Mouse (Mus musculus) MEL (cell line): ENCODE data around the gene Cd47. TPM values are rescaled to one million over a fixed set of nuclear protein-coding genes. Genes with fewer than 3 reads are reported as not detected.

Experiments used
- DNase-seq: peaks from one replicate; pipeline ENCODE4 v3.0.0; 2011; ENCODE audit warnings: low read depth, low spot score
- H3K27ac ChIP-seq: 2 replicates; pipeline ENCODE4 v1.5.1; 2012; ENCODE audit warnings: low read depth, mild to moderate bottlenecking, control low read depth, low read length, moderate library complexity; ENCODE audit not compliant: control insufficient read depth
- H3K27me3 ChIP-seq, 2 experiments: fragments of 150-350 bp in 1 of 2; sonication (generic) in 1 of 2; 2 replicates each; pipeline ENCODE4 v1.6.1; 2012; ENCODE audit warnings: low read length in 2 of 2, mild to moderate bottlenecking in 2 of 2, improper control_type of control experiment in 1 of 2, moderate library complexity in 1 of 2; ENCODE audit not compliant: insufficient read depth in 2 of 2, control insufficient read depth in 1 of 2
- H3K36me3 ChIP-seq, 2 experiments: 2 replicates each; pipeline ENCODE4 v1.6.1; 2012 to 2014; ENCODE audit warnings: low read length in 2 of 2, improper control_type of control experiment in 1 of 2, inconsistent platforms in 1 of 2, mild to moderate bottlenecking in 1 of 2; ENCODE audit not compliant: insufficient read depth in 2 of 2, control insufficient read depth in 1 of 2
- H3K4me1 ChIP-seq, 2 experiments: fragments of 150-350 bp in 1 of 2; sonication (generic) in 1 of 2; 2 replicates each; pipeline ENCODE4 v1.6.1; 2012; ENCODE audit warnings: low read length in 2 of 2, improper control_type of control experiment in 1 of 2, mild to moderate bottlenecking in 1 of 2; ENCODE audit not compliant: insufficient read depth in 2 of 2, control insufficient read depth in 1 of 2
- H3K4me3 ChIP-seq, 2 experiments: fragments of 150-350 bp in 1 of 2; sonication (generic) in 1 of 2; 2 replicates each; pipeline ENCODE4 v1.5.1; 2012; ENCODE audit warnings: low read depth in 2 of 2, low read length in 2 of 2, mild to moderate bottlenecking in 2 of 2, moderate library complexity in 2 of 2, control low read depth in 1 of 2, improper control_type of control experiment in 1 of 2; ENCODE audit not compliant: control insufficient read depth in 1 of 2, insufficient read depth in 1 of 2
- H3K79me2 ChIP-seq: 2 replicates; pipeline ENCODE4 v1.6.1; 2012; ENCODE audit warnings: mild to moderate bottlenecking, low read length, moderate library complexity; ENCODE audit not compliant: control insufficient read depth, poor library complexity, insufficient read depth
- H3K9ac ChIP-seq: 2 replicates; pipeline ENCODE4 v1.6.1; 2012; ENCODE audit warnings: low read depth, mild to moderate bottlenecking, control low read depth, low read length, moderate library complexity; ENCODE audit not compliant: control insufficient read depth, poor library complexity, severe bottlenecking
- H3K9me3 ChIP-seq: fragments of 150-350 bp; sonication (generic); replicated peaks from 2 replicates; pipeline ENCODE4 v1.6.1; 2012; ENCODE audit warnings: mild to moderate bottlenecking, low read length, improper control_type of control experiment, moderate library complexity; ENCODE audit not compliant: insufficient read depth
- BHLHE40 ChIP-seq: IDR thresholded peaks from 2 replicates; pipeline ENCODE4 v1.6.1; 2012; ENCODE audit warnings: low read depth, mild to moderate bottlenecking, inconsistent platforms, low read length, improper control_type of control experiment, borderline replicate concordance
- CHD2 ChIP-seq: IDR thresholded peaks from 2 replicates; pipeline ENCODE4 v1.6.1; 2011; ENCODE audit warnings: low read length, improper control_type of control experiment
- E2F4 ChIP-seq: IDR thresholded peaks from 2 replicates; pipeline ENCODE4 v1.6.1; 2011; ENCODE audit warnings: low read depth, low read length, improper control_type of control experiment, borderline replicate concordance
- EP300 ChIP-seq, 2 experiments: IDR thresholded peaks; 2 replicates each; pipeline ENCODE4 v1.6.1; 2011; ENCODE audit warnings: improper control_type of control experiment in 2 of 2, low read length in 2 of 2, low read depth in 1 of 2, mild to moderate bottlenecking in 1 of 2
- ETS1 ChIP-seq: IDR thresholded peaks from 2 replicates; pipeline ENCODE4 v1.6.1; 2012; ENCODE audit warnings: low read depth, mild to moderate bottlenecking, inconsistent platforms, low read length, improper control_type of control experiment, moderate library complexity
- GATA1 ChIP-seq: IDR thresholded peaks from 2 replicates; pipeline ENCODE4 v1.6.1; 2011; ENCODE audit warnings: low read depth, low read length, improper control_type of control experiment
- JUND ChIP-seq: IDR thresholded peaks from 2 replicates; pipeline ENCODE4 v1.6.1; 2011; ENCODE audit warnings: low read depth, mild to moderate bottlenecking, improper control_type of control experiment, low read length
- KAT2A ChIP-seq: conservative IDR thresholded peaks from 2 replicates; pipeline ENCODE4 v1.6.1; 2012; ENCODE audit warnings: low read depth, low read length, improper control_type of control experiment, inconsistent platforms
- MAFK ChIP-seq: IDR thresholded peaks from 2 replicates; pipeline ENCODE4 v1.6.1; 2011; ENCODE audit warnings: low read depth, mild to moderate bottlenecking, low read length, improper control_type of control experiment, borderline replicate concordance
- MAX ChIP-seq: IDR thresholded peaks from 2 replicates; pipeline ENCODE4 v1.6.1; 2011; ENCODE audit warnings: low read length, improper control_type of control experiment
- MAZ ChIP-seq: IDR thresholded peaks from 2 replicates; pipeline ENCODE4 v1.6.1; 2012; ENCODE audit warnings: low read depth, mild to moderate bottlenecking, inconsistent platforms, low read length, improper control_type of control experiment
- MXI1 ChIP-seq: IDR thresholded peaks from 2 replicates; pipeline ENCODE4 v1.6.1; 2011; ENCODE audit warnings: mild to moderate bottlenecking, low read depth, low read length, improper control_type of control experiment
- MYB ChIP-seq: IDR thresholded peaks from 2 replicates; pipeline ENCODE4 v1.6.1; 2011; ENCODE audit warnings: mild to moderate bottlenecking, low read depth, low read length, improper control_type of control experiment
- MYC ChIP-seq: IDR thresholded peaks from 2 replicates; pipeline ENCODE4 v1.6.1; 2011; ENCODE audit warnings: low read depth, mild to moderate bottlenecking, low read length, improper control_type of control experiment, moderate library complexity
- NELFE ChIP-seq: IDR thresholded peaks from 2 replicates; pipeline ENCODE4 v1.6.1; 2011; ENCODE audit warnings: low read depth, low read length, improper control_type of control experiment
- POLR2A ChIP-seq, 2 experiments: IDR thresholded peaks; 2 replicates each; pipeline ENCODE4 v1.6.1; 2011 to 2012; ENCODE audit warnings: low read length in 2 of 2, mild to moderate bottlenecking in 2 of 2, control low read depth in 1 of 2, improper control_type of control experiment in 1 of 2, low read depth in 1 of 2, moderate library complexity in 1 of 2; ENCODE audit not compliant: control insufficient read depth in 1 of 2, insufficient read depth in 1 of 2, poor library complexity in 1 of 2
- POLR2AphosphoS2 ChIP-seq: IDR thresholded peaks from 2 replicates; pipeline ENCODE4 v1.6.1; 2011; ENCODE audit warnings: low read length, improper control_type of control experiment
- RAD21 ChIP-seq: IDR thresholded peaks from 2 replicates; pipeline ENCODE4 v1.6.1; 2011; ENCODE audit warnings: mild to moderate bottlenecking, low read depth, low read length, improper control_type of control experiment
- RCOR1 ChIP-seq: IDR thresholded peaks from 2 replicates; pipeline ENCODE4 v1.6.1; 2012; ENCODE audit warnings: low read depth, mild to moderate bottlenecking, inconsistent platforms, low read length, improper control_type of control experiment
- SIN3A ChIP-seq: IDR thresholded peaks from 2 replicates; pipeline ENCODE4 v1.6.1; 2012; ENCODE audit warnings: low read length, improper control_type of control experiment, inconsistent platforms
- TAL1 ChIP-seq: IDR thresholded peaks from 2 replicates; pipeline ENCODE4 v1.6.1; 2012; ENCODE audit warnings: mild to moderate bottlenecking, inconsistent platforms, low read length, moderate library complexity, mixed read lengths
- TBP ChIP-seq: IDR thresholded peaks from 2 replicates; pipeline ENCODE4 v1.8.0; 2011; ENCODE audit warnings: low read depth, low read length, improper control_type of control experiment
- TCF12 ChIP-seq: IDR thresholded peaks from 2 replicates; pipeline ENCODE4 v1.6.1; 2014; ENCODE audit warnings: low read depth, mild to moderate bottlenecking, inconsistent platforms, low read length, improper control_type of control experiment, moderate library complexity
- UBTF ChIP-seq: IDR thresholded peaks from 2 replicates; pipeline ENCODE4 v1.6.1; 2012; ENCODE audit warnings: low read depth, mild to moderate bottlenecking, inconsistent platforms, low read length, improper control_type of control experiment, moderate library complexity, borderline replicate concordance; ENCODE audit not compliant: insufficient read depth
- USF2 ChIP-seq, 2 experiments: IDR thresholded peaks; 2 replicates each; pipeline ENCODE4 v1.6.1; 2011 to 2012; ENCODE audit warnings: improper control_type of control experiment in 2 of 2, low read length in 2 of 2, borderline replicate concordance in 1 of 2, inconsistent platforms in 1 of 2, low read depth in 1 of 2, mild to moderate bottlenecking in 1 of 2; ENCODE audit not compliant: insufficient read depth in 1 of 2
- ZC3H11A ChIP-seq: IDR thresholded peaks from 2 replicates; pipeline ENCODE4 v1.6.1; 2012; ENCODE audit warnings: low read depth, mild to moderate bottlenecking, inconsistent platforms, low read length, improper control_type of control experiment
- ZKSCAN1 ChIP-seq: IDR thresholded peaks from 2 replicates; pipeline ENCODE4 v1.6.1; 2012; ENCODE audit warnings: low read depth, mild to moderate bottlenecking, inconsistent platforms, low read length, improper control_type of control experiment, moderate library complexity
- ZMIZ1 ChIP-seq: IDR thresholded peaks from 2 replicates; pipeline ENCODE4 v1.6.1; 2012; ENCODE audit warnings: low read depth, mild to moderate bottlenecking, inconsistent platforms, low read length, improper control_type of control experiment, moderate library complexity
- ZNF384 ChIP-seq: IDR thresholded peaks from 2 replicates; pipeline ENCODE4 v1.6.1; 2012; ENCODE audit warnings: low read depth, mild to moderate bottlenecking, inconsistent platforms, low read length, improper control_type of control experiment
- polyA plus RNA-seq, 2 experiments: library from polyadenylated mRNA; stranded (reverse) in 1 of 2; unstranded in 1 of 2; fragments of >175 nt in 1 of 2; fragments of >200 nt in 1 of 2; gene quantifications; 2 replicates each; pipeline versions ENCODE4 v1.2.1 to v1.2.4; 2012; ENCODE audit warnings: low replicate concordance in 2 of 2, low read depth in 1 of 2; ENCODE audit not compliant: insufficient read length in 2 of 2, insufficient read depth in 1 of 2, missing spikeins in 1 of 2
- total RNA-seq: library from RNA; depleted of rRNA; stranded (reverse); fragments of 300-350 nt; gene quantifications from 2 replicates; pipeline ENCODE4 v1.2.3, GENCODE M21; 2012

The Cd47 gene
- total and polyA plus RNA-seq, 3 experiments, result 45.9 to 57.5 (median 51.7) TPM

DNA sequence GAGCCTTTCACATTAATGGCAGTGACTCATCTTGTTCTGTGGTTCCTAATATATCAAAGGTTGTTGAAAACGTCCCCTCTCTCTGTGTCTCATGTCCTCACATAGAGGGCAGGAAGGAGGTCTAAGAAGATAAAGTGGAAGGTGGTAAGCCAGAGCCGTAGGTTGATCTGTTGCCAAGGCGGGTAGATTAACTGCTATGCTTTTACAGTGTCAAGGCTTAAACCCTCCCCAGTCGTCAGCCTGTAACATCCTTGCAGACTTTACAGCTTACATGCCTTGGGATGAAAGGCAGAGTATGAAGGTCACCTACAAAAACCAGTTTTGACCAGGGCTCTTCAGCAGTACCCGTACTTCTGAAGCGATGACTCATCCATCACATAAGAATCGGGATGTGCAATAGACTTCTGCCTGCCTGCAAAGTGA is 7.1 kb downstream of the Cd47 start:
- Histone ChIP-seq H3K36me3 (peaks cover 0 to 24% of the 10 kb centered on the region in 2 experiments; a peak in 2 of 4 replicates), H3K9ac (peak overlapping the region; percentile 78), H3K27ac (peak overlapping the region; percentile 92), H3K4me1 (peaks cover 11 to 26% of the 10 kb centered on the region in 2 experiments), H3K9me3 (no peaks in the 10 kb centered on the region), H3K79me2 (no peaks in the 10 kb centered on the region; the same call in 1 of the 2 replicates), H3K4me3 (peak overlapping the region; percentile 52 to 69)
- peak; percentile 95 for DNase-seq
- TF ChIP-seq USF2 (IDR thresholded peaks at IDR 0.05; ENCODE audit: borderline replicate concordance in 1 of 2, insufficient read depth in 1 of 2, low read depth in 1 of 2, low read length in 2 of 2) (no peak), MAFK (no peak), POLR2A (IDR thresholded peaks at IDR 0.05; ENCODE audit: control insufficient read depth in 1 of 2, insufficient read depth in 1 of 2, low read depth in 1 of 2, low read length in 2 of 2, poor library complexity in 1 of 2) (peak in 1 of 2 experiments; percentile 57; a peak in 1 of 4 replicates), POLR2AphosphoS2 (peak; percentile 46; the same call in 1 of the 2 replicates), E2F4 (peak; percentile 89), RCOR1 (peak; percentile 93), RAD21 (no peak), CHD2 (no peak), JUND (no peak; the same call in none of the 2 replicates), ZKSCAN1 (no peak), TCF12 (peak; percentile 80), TAL1 (peak; percentile 81), ZC3H11A (no peak), MAZ (peak; percentile 40; the same call in 1 of the 2 replicates), MAX (no peak), NELFE (peak; percentile 38), UBTF (0 out of 2 replicates have a peak, but pooled peaks have one; percentile 36), MXI1 (peak; percentile 58), MYB (peak; percentile 58; the same call in 1 of the 2 replicates), ZMIZ1 (peak; percentile 56), EP300 (IDR thresholded peaks at IDR 0.05; ENCODE audit: low read depth in 1 of 2, low read length in 2 of 2) (peak; percentile 90 to 93), TBP (peak; percentile 86), ETS1 (peak; percentile 79), GATA1 (peak; percentile 83), ZNF384 (no peak), SIN3A (peak; percentile 81), KAT2A (no peak), BHLHE40 (no peak), MYC (no peak)
- TF ChIP-seq, all 39 proteins: peak for 17
- H3K27me3 ChIP-seq, result no peaks in the 10 kb centered on the region
